Mouse (Mus musculus): ENCODE measurements around the gene Spaca5.

Gene Spaca5

DNA sequence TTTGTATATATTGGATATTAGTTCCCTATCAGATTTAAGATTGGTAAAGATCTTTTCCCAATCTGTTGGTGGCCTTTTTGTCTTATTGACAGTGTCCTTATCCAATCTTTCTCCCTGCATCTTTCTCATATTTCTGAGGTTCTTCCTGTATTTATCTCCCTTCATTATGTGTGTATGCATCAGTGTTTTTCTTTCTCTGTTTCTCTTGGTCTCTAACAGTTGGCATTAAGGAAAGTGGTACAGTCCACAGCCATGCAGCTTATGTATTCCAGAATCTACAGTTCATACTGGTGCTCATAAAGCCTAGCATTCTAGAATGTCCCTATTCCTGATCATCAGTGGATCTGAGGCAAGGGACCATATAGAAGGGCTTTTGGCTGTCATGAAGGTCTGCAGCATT lies at the start of gene Spaca5:
Gene Spaca5, plus strand, starts transcription at position 301 of the 400 bp plus-strand sequence.
- no peak for DNase-seq (ENCODE audit: low read depth)

DNA sequence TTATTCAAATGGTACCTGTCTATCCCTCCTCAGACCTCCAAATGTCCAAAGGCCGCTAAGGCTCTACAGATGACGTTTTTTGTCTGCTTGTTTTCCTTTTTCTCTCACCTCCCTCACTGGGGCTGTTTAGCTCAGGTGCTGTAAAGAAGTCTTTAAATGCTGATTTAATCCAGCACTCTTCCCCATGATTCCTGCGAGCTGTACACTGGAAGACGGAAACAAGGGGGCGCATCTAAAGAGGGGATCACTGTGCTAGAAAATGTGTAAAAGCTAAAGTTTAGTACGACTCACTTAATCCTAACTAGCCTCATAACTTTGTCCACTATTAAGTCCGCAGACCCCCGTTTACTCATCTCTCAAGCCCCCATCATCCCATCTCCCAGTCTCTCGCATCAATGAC lies 6.7 kb upstream of the Spaca5 start:
- DNase-seq (ENCODE audit: low read depth), result peak; percentile 4

DNA sequence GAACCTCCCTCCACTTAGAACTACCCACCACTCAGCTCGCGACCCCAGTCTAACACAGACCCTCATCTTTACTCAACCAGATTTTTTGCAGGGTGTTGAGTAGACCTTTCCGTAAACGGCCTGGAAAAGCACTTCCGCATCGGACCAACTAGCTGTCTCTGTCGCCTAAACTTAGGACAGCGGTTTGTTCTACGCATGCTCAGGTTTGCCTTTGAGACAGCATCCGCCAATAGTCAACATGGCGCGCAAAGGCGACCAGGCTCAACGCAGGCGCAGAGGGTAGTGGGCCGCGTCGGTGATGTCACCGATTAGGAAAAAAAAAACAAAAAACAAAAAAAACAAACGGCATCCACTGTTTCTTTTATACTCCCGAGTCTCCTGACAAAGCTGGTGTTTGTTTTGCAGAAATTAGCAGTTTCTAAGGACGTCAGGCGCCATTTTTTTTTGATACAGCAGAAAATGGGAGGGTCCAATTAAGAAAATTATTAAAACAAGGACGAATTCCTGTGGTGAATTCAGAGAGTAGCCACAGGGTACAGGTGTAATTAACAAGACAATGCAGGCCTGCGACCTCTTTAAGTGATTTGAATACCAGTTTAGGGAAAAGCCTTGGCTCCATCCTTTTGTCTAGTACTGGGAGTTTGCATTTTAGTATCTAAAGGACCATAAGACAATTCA lies 6.2 kb upstream of the Spaca5 start, which contains the start of gene Zfp182:
Gene Zfp182, minus strand, starts transcription at position 451 of the 678 bp plus-strand sequence.
- peak; percentile 49 for DNase-seq (ENCODE audit: low read depth)

DNA sequence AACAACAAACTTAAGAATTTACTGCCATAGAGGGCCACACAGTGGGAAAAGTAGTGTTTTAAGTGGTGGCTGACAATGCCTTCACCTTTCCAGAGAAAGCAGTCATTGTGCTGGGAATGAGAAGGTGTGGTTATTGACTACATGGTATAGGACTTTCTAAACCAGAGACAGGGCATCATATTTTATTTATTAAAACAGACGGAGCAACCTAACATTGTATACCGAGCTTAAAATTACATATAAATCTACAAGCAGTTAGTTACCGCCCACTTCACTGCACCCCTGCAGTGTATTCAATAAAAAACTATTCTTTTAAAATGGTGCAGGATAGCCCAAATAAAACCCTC lies 5.7 kb upstream of the Spaca5 start:
- DNase-seq (ENCODE audit: low read depth), result no peak

DNA sequence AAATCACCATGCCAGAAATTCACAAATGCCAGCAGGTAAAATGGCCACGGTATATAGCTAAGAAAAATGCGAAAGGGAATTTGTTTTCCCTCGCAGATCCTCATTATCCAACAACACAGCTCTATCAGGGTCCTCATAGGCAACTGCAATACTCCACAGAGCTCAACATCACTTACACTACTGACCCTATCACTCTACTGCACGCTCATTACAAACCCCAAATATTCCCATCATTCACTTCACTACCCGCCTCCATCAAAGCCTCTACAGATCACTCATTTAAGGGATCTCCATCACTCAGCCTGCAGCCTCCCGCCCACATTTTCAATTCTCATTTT lies 20.4 kb downstream of the Spaca5 start:
- no peak for DNase-seq (ENCODE audit: low read depth)

DNA sequence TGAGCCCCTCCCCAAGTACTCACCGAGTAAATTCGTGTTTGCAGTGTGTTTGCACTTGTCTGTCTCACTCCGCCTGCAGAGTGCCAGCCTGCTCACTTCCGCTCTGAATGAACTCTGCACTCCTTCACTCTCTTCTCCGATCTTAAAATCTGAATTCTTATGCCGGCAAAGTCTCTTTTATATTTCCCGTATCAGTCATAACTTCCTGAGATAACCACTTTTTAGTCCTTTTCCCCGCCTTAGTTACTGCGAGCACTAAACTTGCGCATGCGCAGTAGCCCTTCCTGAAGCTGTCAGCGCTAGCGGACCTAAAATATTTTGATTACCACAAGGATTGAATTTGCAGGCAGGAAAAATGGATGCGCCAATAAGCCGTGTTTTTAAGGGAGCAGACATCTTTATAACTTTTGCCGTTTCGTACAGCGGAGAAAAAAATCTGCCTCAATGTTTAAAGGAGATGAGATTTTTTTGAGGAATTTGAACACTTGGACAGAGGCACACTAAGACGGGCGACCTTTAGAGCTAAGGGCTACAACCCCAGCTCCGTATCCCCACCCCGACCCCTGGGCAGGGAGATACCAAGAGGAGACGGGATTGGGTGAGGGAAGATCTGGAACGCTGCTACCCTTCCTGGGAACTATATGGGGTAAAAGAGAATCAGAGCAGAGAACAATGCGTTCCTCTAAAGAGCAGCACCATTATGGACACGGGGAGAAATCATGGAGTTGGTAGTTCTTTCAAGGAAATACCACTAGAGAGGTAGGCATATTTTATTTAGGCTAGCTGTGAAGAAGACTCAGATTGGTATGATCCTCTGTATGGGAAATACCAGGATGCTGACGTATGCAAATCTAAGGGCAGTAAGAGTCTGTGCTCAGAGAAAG lies 21.0 kb downstream of the Spaca5 start, which contains the start of gene Zfp300:
Gene Zfp300, minus strand, starts transcription at position 545 of the 884 bp plus-strand sequence.
- DNase-seq (ENCODE audit: low read depth), result peak; percentile 35

DNA sequence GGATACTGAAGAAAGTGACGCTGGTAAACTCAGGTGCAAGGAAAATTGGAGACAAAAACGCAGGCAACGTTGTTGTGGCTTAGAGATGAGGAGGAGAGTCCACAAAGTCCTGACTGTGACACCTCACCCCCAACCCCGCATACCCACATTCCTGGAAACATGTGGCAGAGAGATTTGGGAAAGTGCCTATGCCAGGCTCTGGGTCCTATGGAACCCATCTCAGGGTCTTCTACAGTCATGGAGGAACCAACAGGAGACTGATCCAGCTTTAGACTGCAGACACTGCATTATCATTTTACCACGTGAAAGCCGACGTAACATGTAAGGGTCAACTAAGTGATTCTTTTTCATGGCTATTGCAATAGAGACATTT lies 21.6 kb downstream of the Spaca5 start:
- DNase-seq (ENCODE audit: low read depth), result no peak

DNA sequence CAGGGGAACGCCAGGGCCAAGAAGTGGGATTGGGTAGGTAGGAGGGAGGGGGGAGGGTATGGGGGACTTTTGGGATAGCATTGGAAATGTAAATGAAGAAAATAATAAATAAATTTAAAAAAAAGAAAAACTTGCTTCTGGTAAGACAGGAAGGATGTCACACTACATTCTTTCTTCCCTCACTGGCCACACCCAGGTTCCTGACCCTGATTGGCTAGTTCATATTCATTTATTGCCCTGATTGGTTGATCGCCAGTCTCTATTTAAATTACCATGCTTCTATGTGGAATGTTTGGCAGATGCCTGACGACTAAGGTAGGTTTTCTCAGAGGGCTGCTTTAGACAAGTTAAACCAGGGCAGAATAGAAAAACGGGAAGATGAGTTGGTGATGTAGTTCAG lies 47.3 kb downstream of the Spaca5 start, which contains the start of gene Ssxa1:
Gene Ssxa1, plus strand, starts transcription at position 301 of the 400 bp plus-strand sequence.
- no peak for DNase-seq (ENCODE audit: low read depth)

Measured in c-Kit-positive CD71-negative TER-119-negative erythroid progenitor cells, embryonic 14.5 days (primary cell).